Mouse (Mus musculus): ENCODE data around the gene Gpr55.
"Not testable (repeated sequence)": the region's sequence is repeated elsewhere in the genome, so short reads cannot be mapped to it uniquely, and the experiment has no call there.

The Gpr55 gene

DNA sequence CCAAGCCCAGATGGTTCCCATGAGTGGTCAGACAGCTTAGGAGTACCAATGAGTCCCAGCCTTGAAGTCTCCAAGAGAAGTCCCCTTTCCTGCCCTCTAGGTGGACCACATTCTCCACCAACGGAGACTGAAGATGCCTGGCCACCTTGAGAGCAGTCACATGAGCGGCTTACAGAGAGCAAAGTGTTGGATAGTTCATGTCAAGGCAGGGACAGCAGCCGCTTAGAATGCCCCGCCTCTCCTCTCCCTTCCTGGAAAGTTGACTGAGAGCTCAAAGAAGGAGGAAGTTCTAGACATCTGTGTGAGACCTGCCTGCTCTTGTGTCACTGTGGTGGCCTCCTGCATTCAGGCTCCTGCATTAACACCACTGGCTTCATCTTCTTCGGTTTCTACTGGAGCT, at the start of gene Gpr55:
Gene Gpr55, minus strand, starts transcription at position 135 of the 400 bp plus-strand sequence.
- peak in 1 of 2 experiments; percentile 20 for DNase-seq (ENCODE audit: low spot score in 2 of 2)

DNA sequence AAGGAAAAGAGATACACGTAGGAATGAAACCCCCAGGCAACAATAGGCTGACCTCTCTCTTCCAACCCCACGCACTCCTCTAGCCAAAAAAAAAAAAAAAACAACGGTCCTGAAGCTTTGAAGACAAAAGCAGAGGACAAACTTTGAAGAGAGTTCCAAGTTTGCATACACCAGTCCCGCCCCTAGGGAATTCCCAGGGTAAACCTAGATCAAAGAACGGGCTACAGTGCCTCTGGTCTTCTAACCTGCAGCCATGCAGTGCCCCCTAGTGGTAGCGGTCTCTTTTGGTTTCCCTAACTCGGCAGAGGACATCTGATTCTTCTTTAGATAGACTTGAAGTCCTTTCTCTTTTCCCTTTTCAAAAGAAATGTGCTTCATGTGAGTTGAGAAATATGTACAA, 47.0 kb upstream of the Gpr55 start:
- peak; percentile 73 to 93 for DNase-seq (ENCODE audit: low spot score in 2 of 2)

DNA sequence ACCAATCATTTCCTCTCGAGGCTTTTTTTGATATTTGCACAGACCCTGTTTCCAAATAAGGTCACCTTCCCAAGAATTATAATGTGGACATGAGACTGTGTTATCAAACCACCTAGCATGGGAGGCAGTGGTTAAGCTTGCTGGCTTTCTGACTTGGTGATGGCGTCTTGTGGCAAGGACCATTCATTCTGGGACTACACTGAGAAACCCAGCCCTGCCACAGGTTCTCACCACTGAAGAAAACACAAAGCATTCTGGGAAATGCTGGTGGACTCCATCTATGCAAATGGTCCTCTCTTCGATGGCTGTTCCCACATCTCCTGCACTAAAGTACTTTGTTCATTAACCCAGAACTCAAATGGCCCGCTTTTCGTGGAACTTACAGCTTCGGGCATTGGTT, 45.2 kb upstream of the Gpr55 start:
- DNase-seq (ENCODE audit: low spot score in 2 of 2) = no peak

DNA sequence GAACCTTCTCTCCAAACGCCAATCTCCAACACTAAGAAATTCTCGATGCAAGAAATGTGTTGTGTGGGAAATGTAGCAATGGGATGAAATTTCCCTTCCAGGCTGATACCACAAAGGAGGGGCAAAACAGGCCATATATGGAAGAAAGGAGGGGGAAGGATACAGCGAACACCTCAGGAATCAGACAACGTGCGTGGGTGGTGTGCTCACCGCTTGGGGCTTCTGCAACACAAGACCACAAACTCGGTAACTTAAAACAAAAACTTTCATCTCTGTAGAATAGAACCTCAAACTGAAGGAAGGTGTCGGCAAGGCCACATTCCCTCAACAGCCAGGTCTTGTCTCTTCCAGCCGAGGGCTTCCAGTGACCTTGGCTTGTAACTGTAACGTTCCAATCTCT, 44.7 kb upstream of the Gpr55 start:
- DNase-seq (ENCODE audit: low spot score in 2 of 2) = no peak

DNA sequence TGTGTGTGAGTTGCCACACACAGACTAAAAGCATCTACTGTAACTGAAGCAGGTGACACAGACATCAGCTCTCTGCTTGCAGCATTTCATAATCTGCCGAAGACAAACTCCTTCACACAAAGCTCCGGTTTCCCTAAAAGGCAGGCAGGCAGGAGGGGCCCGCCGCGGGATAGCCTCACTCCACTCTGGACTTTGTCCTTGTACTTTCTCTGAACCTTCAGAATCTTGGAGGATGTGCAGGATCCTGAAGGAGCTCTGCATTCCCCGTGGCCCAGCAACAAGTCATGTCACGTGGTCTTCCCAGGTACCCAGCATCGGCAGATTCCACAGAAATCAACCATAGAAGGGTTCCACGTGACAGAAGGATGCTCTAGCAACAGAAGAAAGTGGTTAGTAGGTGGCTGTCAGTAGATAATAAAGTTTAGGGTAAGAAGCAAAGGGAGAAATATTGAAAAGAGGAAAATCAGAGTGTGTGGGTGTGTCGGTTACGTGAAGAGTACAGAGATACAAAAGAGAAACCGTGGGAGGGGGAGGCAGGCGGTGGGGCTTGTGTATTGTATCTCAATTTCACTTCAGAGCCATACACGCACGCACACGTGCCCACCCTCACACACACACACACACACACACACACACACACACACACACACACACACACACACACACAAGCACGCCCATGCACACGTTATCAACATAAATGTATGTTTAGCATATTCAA, 39.2 kb upstream of the Gpr55 start:
- no peak for DNase-seq (ENCODE audit: low spot score in 2 of 2)

DNA sequence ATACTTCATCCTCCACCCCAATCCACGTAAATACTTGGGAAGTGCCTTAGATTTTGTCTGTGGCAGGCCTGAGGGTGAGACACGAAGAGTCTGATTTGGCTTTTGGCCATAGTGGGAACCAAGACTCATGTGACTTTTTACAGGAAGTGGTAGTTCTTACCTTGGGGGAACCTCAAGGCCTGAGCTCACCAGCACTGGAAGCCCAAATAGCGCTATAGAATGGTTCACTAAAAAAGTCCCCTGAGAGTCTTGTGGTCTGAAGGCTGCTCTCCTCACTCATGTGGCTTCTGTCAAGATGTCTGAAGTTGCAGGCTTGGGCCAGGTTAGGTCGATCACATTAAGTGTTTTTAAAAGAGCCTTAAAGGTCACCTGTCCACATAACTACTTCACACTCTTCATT, 37.2 kb upstream of the Gpr55 start:
- no peak for DNase-seq (ENCODE audit: low spot score in 2 of 2)

DNA sequence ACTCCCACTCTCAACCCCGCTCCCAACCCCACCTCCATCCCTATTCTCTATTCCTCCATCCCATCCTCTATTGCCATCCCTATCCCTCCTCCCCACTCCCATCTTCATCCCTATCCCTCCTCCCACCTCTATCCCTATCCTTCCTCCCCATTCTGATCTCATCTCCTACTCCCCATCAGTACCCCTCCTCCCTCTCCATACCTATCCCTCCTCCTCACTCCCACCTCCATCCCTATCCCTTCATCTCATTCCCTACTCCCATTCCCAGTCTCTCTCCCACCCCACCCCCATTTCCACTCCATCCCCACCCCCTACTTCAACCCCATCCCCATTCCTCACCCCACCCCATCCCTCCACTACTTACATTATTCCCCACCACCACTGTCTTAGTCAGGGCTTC, 36.4 kb upstream of the Gpr55 start:
- DNase-seq (ENCODE audit: low spot score in 2 of 2) = no peak

DNA sequence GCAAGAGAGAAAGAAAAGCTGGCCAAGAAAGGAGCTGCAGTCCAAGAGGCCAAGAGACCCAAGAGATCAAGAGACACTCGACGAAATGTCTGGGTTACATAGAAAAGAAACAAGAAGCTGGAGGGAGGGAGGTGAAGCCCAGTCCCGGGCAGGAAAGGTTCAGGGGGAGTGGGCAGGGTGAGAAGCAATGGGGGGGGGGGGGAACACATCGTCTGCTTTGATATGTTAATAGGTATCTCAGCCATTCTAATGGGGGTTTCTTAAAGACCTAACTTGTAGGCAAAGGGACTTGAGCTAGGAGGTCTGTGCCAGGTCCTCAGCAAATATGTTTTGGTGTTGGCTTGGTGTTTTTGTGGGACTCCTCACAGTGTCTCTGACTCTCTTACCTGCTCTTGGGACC, 32.7 kb upstream of the Gpr55 start:
- no peak for DNase-seq (ENCODE audit: low spot score in 2 of 2)

DNA sequence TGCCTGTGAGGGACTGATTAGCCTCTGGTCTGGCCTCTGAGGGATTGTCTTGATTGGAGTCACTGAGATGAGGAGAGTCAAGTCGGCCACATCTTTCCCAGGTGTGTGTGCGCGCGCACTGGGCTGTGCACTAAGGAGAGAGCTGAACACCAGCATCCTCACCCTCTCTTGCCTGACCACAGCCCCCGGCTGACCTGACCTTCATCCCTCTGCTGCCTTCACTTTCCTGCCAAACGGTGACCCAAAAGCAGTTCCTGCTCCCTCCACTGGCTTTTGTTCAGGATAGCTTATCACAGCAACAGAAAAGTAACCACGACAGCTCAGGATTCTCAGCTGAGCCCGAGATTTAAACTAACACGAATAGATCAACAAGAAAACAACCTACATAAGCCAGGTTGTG, 31.4 kb upstream of the Gpr55 start:
- DNase-seq (ENCODE audit: low spot score in 2 of 2) = no peak

DNA sequence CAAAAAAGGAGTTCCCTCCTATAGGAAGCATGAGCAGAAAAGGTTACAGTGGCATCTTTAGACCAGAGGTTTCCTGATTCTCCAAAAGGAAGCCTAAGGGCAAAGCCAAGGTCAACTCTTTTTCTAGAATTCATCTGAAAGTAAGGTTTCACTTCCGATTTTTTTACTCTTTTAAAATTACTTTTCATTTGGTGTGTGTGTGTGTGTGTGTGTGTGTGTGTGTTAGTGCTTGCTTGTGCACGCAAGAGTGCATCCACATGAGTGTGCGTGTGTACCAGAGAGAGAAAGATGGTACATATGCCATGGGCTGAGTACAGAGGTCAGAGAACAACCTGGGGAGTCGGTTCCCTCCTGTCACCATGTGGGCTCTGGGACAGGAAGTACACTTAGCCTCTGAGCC, 28.1 kb upstream of the Gpr55 start:
- DNase-seq (ENCODE audit: low spot score in 2 of 2) = not testable (repeated sequence)

DNA sequence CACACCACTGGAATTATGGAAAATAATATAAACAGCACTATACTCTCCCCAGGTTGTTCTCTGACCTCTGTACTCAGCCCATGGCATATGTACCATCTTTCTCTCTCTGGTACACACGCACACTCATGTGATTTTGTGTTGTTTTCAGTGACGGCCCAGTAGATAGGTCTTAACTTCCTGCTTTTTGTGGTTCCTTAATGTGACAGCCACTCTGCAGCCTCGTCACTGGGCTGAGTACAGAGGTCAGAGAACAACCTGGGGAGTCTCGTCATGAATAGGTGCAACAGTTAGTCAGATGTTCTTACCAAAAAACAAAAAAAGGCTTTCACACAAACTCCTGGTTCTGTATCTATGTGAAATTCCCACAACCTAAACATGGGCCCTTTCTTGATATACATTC, 27.5 kb upstream of the Gpr55 start:
- DNase-seq (ENCODE audit: low spot score in 2 of 2) = no peak

DNA sequence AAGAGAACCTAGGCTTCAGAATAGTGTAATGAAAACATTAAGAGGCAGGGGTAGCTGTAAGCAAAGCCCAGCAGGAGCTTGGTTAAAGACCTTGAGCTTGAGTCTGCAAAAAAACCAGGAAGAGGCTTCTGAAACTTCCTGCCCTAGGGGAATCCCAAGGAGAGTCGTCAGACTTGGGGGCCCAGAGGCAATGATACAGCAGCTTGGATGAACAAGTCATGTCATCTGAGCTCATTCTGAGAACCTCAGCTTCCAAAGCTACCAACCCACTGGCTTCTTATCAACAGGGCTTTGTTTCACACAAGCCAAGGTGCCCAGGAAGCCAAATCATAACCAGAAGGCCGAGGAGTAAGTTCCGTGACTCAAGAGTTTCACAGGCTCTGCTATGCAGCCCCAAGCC, 25.0 kb upstream of the Gpr55 start:
- no peak for DNase-seq (ENCODE audit: low spot score in 2 of 2)

DNA sequence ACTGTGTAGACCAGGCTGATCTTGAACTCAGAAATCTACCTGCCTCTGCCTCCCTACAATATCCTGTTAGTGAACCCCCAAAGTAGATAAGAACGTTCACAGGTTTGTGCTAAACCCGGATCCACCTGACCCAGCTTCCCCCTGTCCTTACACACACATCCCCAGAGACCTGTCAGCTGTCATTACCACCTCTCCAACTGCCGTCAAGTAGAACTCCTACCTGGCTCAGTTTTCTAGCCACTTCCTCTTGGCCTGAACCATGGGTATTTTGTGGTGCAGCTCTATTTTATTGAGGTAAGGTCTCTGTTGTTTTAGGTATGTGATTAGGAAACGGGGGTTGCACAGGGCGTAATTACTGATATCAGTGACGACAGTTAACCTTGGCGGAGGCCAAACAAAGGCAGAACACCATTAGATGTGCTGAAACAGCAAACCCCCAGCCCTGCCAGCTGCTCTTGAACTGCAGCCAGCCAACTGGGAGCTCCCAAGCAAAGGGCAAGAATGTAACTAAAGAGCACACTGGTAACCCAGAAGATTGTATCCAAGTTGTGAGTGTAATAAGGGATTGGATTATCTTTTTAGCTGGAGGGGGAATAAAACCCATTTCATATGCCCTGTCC, 21.0 kb upstream of the Gpr55 start:
- no peak for DNase-seq (ENCODE audit: low spot score in 2 of 2)

DNA sequence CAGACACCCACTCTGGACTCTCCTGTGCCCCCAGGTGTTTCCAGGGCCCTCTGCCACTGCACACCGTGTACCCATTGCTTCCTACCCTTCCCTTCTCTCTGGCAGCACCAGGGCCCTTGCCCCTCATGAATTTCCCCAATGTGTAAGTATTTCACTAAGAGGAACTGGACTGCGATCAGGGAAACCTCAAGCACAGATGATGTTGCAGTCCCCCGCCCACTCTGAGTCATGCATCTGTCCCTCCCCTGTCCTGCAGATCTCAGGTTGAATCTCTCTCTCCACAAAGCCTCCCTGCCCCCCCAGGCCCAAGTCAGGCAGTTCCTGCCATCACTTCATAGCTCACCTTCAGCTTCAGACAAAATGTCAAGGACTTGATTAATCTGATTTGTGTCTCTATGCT, 16.9 kb upstream of the Gpr55 start:
- DNase-seq (ENCODE audit: low spot score in 2 of 2) = no peak

DNA sequence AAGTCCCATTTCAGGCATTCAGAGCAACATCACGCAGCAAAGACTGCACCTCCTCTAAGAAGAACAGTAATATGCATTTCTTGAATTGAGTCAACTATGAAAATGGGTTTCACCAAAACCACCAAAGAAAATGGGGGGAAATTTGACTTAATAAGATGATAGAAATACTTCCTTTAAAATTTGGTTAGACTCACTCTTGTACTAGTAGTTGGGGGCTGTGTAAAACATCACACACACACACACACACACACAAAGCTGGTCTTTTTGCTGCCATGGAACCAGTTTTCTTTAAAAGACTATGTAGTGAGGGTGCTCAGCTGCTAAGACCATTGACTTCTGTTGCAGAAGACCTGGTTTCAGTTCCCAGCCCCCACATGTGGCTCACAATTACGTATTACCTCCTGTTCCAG, 12.7 kb upstream of the Gpr55 start:
- DNase-seq (ENCODE audit: low spot score in 2 of 2) = no peak

DNA sequence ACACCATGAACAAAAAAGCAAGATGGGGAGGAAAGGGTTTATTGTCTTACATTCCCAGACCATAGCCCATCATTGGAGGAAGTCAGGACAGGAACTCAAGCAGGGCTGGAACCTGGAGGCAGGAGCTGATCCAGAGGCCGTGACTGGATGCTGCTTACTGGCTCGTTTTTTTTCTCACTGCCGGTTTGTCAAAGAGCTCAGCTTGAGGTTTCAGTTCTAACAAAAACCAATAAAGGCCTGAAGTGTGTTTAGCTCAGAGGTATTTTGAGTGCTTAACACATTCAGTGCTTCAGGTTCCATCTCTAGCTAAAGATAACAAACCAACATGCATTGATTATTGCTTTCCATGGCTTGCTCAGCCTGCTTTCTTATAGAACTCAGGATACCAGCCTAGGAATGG, 11.5 kb upstream of the Gpr55 start:
- DNase-seq (ENCODE audit: low spot score in 2 of 2) = no peak

DNA sequence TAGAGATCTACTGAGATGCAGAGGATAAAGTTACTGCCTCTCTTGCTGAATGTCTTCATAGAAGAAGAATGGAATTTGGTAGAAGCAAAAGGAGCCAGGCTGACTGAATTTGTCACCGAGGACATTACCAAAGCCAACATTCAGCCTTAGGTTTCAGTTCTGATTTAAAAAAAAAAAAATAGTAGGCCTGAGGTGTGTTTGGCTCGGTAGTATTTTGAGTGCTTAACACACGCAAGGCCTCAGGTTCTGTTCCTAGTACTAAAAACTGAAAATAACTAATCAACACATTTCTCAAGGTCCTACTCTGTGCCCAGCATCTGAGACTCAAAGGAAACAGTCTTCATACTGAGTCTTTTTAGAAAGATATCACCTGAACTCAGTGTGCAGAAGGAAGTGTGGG, 10.3 kb upstream of the Gpr55 start:
- no peak for DNase-seq (ENCODE audit: low spot score in 2 of 2)

DNA sequence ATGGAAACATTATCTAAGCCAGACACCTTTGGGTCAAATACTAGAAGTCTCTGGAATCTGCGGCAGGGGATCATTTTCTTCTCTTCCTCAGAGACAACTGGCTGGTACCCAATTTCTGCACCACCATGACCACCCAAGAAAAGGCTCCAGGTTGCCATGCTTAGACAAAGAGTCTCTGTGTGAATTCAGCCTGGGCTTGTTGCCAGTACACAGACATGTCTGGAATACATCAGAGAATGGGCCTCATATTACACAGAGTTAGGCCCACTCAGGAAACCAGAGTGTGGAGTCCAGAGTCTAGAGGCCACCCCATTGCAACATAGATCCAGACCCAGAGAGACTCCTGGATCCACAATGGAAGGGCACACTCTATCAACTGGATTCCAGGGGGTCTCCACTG, 8.7 kb upstream of the Gpr55 start:
- no peak for DNase-seq (ENCODE audit: low spot score in 2 of 2)

DNA sequence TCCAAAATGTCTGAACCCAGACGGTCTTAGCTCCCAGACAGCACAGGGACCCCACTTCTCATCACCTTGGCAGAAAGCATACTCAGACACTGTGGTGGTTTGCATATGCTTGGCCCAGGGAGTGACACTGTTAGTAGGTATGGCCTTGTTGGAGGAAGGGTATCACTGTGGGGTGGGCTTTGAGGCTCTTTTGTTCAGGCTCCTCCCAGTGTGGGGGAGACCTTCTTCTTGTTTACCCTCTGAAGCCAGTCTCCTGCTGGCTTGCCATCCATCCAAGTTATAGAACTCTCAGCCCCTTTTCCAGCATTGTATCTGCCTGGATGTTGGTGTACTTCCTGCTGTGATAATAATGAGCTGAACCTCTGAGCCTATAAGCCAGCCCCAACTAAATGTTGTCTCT, 8.3 kb upstream of the Gpr55 start:
- no peak for DNase-seq (ENCODE audit: low spot score in 2 of 2)

DNA sequence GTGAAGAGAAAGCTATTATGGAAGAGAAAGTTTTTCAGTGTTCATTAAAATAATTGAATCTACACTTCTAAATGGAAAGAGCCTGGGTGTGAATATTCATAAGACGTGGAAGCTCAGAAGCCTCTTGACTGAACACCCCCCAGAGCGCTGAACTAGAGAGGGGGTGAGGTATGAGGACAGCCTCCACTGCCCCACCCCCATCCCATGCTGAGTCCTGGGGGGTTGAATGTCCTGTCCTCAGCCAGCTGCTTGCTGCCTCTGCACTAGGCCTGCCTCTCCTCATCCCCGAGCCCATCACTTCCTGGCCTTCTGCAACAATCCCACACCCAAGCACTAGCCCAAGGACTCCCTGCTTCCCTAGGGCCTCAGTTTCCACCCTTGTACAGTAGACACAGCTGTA, 5.0 kb upstream of the Gpr55 start:
- DNase-seq (ENCODE audit: low spot score in 2 of 2) = no peak

DNA sequence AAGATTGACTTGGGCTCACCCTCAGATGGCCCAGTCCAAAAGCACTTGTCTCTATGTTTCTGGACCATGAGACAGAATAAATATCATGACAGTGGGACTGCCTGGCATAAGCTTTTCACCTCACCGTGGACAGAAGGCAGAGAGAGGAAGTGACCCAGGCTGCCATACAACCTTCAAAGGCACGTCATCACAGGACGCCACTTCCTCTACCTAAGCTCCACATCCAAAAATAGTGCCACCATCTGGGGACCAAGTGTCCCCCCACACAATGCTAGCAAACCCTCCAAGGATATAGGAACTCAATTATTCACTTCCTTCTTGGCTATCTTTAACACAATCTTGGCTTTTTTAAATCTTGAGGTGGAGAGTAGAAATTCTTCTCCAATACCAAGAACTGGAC, 1.3 kb upstream of the Gpr55 start:
- DNase-seq (ENCODE audit: low spot score in 2 of 2) = no peak

DNA sequence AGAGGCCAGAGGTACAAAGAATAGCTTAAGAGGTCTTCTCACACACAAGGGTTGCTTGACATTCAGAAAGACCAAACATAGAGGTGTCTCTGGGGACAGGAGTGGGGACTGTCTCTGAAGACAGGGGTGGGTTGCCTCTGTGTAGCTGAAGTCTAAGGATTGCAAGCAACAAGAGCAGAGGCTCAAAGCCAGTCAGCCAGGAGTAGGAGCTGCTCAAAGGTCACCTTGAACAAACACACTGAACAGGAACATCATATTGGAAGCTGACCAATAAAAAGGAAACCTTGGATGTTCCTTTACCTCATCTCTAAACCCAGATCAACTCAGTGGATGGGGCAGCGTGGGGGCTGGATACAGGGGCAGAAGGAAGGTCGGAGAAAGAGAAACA, 924 bp downstream of the Gpr55 start:
- no peak for DNase-seq (ENCODE audit: low spot score in 2 of 2)

DNA sequence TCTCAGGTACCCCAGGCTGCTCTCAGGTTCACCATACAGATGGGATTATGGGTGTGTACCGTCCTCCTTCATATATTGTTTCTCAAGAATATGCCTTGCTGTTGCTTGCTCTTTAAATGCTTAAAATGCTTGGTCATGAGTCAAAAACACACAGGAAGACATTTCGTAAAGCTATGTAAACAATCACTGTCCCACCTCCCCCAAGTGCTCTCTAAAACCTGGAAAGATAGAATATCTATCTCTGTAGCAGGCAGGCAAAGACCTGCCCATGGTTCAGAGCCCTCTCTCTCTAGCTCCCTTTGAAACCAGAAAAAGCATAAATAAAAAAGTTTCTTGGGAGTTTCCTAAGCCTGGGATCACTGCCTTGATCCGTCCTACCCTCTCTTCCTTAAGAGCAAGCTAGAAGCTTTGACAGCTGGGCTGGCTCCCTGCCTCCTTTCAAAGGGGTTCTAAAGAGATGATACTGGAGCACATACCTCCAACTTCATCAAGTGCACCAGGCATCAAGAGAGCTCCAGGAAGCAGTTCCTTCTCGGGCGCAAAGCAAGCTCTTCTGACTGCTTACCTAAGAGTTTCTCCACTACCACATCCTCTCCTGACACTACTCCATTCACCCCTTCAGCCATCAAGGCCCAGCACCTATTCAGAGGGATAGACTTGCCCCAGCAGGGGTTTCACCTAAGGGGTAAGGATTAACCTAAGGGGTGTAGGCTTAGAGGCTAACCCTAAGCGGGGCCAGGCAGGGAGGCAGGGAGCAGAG, 1.5 kb downstream of the Gpr55 start:
- DNase-seq (ENCODE audit: low spot score in 2 of 2) = no peak

Data from thymus, postnatal 10 days (tissue).